Mouse (Mus musculus) frontal cortex, postnatal 14 days (tissue): ENCODE measurements around the gene Agbl3.

Source experiments
- DNase-seq, 2 experiments: peaks; one replicate each; pipeline ENCODE4 v3.0.0; 2022; ENCODE audit warnings: low spot score in 2 of 2

Agbl3 gene

DNA sequence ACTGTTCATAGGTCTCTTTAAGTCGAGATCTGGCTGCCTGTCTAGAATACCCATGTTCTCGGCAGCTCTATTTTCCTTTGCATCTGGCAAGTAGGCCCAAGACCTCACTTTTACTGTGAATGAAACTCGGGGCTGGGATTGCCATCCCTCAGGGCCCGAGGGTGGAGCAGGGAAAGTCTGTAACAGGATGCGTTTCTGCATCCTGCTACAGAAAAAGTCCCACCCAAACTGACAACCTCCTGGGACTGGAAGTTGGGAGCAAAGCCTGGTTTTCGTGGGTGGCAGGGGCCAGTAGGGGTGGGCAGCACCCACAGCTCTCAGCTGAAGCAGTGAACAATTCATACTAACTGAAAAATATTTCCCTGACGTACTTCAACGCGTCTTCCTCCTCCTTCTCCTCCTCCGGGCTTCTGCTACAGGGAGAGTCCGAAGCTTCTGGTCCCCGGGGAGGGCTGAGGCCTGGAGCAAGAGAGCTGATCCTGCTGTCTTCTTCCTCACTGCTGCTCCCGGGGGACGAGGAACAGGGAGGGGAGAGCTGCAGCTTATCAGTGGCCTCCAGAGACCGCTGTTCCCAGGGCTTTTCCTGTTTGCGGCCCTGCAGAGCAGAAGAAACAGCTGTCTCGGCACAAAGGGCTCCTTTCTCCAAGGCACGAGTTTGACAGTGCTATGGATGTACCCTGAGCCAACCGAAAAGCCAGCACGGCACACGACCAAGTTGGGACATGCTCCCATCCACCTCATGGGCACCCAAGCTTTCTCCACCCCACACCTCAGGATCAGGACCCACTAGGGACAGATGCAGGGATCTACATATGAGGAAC is 94.1 kb downstream of the Agbl3 start:
- no peak for DNase-seq

DNA sequence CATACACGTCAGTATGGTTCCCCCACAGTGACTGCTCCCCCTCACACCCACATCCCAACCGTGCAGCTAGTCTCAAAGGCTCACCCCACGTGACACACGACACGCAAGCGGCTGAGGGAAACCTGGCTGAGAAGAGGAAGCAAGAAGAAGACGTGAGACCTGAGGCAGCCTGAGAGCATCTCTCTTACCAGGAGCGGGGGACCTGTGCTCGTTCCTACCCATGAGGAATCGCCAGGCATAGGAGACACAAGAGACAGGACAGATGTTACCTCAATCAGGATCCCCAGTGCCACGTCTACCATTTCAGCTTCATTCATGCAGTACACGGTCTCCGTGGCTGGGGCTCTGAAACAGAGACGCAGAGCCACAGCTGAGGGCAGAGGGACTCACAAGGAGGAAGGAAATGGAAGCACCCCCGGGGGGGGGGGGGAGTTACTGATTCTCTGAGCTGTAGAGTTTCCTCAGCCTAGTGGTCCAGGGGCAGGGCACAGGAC is 95.1 kb downstream of the Agbl3 start:
- DNase-seq: no peak

DNA sequence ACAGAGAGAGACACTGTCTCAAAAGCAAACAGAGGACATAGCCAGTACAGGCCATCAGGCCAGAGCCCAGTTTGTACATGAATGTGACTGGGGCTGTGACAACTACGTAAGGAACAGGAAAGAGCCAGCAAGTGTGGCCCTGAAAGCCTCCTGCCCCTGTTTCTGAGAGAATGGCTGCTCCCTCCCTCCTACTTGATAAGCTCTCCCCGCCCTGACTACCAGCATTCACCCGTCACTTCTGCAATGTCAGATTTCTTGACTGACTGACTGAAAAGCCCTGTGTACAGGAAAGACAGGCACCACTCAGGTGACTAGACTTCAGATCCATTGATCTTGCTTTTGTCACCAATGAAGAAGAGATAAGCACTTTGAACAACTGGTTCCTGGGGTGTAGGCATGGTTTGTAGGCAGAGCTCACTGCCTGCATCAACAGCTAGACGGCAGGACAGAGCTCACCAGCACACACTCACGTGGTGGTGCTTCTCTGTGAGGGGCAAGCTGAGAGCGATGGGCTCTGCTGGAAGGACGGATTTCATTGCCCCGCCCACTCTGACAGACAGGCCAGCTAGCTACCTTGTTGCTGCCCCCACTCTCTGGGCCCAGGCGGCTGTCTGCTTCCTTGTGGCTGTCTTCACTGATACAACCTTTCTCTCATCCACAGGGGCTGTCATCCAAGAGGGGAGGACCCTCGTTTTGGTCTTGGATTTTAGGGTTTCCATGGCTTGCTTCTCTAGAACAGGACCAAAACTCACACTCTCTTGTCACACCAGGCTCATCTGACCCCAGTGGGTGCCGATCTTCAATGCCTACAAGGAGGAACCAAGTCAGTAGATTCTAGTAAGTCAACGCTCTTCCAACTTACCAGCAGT is 96.0 kb downstream of the Agbl3 start:
- no peak for DNase-seq

DNA sequence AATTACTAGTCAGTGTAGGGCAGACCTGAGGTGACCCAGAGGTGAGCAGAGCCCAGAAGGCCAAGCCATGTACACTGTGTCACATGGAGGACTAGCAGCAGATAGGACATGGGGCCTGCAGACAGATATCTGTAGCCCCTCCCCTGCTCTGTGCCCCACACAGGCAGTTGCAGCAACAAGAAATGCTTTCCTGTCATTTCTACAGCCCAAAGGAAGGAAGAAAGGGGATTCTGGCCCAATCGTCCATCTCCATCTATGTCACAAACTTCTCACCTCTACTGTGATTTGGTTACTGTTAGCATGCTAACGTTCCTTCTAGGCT is 96.6 kb downstream of the Agbl3 start:
- no peak for DNase-seq

DNA sequence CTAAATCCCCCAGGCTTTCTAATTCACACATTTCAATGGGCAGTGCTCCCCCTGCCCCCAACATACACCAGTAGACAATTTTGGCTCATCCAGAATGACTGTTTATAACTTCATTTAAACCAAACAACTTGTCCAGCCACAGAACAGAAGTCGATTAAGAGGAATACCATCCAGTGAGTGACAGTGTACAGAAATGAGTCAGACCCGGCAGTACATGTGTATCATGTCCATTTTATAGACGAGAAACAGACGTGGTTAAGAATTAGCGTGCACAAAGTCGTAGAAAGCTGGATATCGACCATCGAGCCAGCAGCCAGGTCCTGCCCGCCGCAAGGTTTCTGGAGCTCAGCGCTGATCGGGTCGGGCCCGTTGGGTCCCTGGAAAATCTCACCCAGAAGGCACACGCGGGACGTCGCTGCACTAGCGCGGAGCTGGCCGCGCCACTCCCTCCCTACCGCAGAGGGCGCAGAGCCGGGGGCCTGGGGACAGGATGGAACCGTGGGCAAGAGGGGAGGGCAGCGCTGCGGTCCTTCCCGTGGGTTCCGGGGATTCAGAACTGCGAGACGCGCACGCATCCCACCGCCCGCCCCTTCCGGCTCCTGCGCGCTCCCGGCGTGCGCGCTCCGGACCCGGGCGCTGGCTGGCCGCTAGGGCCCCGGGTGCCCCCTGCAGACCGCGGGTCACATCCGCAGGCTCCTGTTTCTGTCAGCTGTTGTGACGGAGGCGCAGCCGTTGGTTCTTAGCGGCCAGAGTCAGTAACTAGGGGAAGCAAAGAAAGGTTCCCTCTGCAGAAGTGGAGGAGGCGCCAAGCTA is 97.5 kb downstream of the Agbl3 start, which contains the start of gene Cyren:
Gene Cyren (minus strand): TSS at position 552 of the 813 bp plus-strand sequence.
- peak; percentile 85 for DNase-seq

DNA sequence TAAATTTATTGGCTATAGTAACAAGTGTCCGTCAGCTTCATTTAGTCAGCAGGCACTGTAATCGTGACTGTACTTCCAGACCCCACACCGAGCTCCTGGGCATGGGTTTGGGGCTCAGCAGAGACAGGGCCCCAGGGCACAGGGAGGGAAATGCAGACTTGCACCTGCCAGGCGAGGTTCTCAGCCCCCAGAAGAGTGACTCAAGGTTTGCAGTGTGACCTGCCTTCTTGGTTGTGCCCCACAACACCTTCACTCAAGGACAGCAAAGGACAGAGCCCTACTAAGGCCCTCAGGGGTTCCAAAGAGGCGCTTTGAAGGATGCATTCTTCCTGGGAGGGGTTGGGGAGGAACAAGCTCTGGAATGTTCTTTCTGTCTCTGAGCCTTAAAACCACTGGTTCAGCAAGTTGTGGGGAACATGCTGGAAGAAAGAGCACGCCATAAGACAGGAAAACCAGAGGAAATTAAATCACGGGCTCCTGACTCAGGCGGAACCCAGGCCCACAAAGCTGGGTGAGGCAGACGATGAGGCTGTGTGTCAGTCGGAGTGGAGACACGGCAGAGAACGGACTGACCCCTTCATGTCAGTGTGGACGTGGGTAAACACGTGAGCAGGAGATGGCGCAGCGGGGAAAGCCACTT is 99.0 kb downstream of the Agbl3 start:
- no peak for DNase-seq

DNA sequence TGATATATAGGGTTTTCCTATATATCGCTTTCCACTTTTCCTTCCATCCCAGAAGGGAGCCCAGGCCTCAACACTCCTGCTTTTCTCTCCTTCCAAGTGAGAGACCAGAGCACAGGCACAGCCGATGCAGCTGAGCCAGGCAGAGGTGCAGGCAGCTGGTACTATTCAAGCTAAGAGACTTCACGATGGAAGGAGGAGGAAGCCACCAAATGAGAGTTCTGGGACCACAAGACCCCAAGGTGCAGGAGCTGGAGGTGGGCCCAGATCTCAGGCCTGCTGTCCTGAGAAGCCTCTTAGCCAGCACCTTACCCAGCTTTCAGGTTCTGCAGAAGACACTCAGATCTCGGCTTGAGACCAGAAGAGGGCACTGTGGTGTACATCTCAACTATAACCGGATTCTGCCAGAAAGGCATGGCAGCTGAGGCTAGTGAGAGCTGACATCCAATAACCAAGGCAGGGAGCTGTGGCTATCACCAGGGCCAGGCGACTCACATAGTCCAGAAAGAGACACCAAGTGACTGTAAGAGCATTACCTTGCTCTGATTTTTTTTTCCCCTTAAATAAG is 99.8 kb downstream of the Agbl3 start:
- peak in 1 of 2 experiments; percentile 41 for DNase-seq

DNA sequence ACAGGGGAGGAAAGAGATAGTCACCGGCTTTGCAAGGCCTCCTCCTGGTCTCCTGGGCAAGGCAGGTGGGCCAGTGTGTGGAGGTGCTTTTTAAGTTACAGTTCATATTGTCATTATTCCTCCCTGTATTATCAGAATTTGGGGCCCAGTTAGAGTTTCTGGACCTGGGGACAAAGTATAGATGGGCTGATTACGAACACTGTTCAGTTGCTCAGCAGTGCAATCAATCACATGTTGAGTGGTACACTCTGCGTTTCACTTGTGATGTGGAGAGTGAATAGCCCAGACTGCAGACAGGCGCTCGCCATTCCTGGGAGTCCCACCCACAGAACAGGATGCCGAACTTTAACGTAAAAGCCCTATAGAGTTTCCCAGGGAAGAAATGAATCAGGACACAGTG is 104.5 kb downstream of the Agbl3 start:
- DNase-seq: no peak

DNA sequence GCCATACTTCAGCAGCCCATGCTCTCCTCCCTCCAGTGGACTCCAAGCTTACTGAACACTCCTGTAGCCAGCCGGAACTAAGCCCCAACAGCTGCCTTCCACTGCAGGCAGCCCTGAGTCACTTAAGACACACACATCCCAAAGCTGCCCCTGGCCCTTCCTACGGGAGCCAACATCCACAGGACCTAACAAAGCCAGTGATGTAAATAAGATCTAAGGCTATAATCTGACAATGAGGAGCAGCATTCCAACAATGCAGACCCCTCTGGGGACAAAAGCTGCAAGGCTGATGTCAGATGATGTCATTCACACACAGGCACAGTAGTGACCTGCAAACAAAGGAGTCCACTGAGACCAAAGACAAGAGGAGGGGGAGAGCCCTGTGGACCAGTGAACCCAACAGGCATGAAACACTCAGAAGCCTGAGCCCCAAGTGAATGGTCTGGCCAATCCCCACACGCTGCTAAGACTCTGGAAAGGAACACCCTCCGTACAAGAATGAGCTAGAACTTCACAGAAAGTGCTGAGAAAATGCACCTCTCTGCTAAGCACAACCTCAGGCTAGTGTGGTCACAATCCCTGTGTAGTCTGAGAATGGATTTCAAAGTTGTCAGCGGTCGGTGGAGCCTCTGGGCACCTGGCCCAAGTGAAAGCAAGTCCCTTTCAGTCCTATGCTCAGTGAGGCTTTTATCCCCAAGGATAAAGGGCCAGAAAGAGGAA is 107.1 kb downstream of the Agbl3 start:
- DNase-seq: no peak

DNA sequence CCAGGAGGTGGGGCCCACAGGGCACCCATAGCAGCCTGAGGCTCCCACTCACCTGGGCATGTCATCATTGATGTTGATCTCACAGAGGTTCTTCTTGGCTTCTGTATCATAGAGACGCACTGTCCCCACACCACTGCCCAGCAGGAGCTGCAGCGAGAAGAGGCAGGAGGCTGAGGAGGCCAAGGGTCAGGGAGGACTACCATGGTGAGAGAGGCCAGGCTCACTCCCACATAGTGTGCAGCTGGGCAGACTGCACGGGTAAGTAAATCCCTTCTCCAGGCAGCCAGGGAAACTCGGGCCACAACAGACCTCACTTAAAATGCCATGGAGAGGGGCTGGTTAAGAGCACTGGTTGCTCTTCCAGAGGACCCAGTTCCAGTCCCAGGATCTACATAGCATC is 109.0 kb downstream of the Agbl3 start:
- no peak for DNase-seq

DNA sequence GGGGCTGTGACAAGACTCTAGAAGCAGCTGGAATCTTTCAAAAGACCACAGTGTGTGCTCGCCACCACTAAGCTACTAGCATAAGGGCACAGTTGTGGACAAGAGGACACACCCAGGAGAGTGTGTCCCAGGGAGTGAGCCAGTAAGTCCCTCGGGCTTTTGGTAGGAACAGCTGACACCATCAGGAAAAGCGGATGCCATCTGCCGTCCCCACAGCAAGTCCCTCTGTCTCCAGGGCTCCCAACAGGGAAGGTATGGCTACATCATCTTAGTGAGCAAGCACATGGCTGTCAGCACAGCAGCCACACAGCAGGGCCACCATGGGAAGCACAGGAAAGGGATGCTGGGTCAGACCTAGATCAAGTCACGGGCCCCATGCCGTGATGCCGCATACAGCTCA is 115.3 kb downstream of the Agbl3 start:
- no peak for DNase-seq

DNA sequence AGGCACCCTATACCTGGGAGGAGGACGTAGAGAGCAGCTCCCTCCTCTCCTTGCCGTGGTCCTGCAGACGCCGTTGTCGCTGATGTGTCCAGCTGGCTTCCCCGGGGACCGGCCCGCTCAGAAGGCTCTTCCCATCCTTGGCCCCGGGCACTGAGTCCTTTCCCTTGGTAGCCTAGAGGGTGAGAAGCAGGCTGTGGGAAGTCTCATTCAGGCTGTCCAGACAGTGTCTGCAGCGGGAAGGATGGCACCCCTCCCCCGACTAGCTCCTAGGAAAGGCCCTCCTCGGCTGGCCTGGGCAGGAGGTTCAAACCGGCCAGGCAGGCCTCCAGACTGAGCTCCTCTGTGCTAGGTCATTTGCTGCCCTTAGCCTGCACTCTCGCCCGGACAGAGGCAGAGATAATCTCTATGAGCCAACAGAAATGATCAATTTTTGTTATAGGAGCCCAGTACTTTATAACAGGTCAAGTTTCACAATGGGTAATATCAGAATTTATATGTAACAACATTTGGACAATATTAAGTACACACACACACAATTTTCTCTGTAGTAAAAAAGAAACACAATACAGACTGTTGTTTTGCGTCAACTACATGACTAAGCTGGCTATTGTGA is 116.0 kb downstream of the Agbl3 start:
- DNase-seq: no peak

DNA sequence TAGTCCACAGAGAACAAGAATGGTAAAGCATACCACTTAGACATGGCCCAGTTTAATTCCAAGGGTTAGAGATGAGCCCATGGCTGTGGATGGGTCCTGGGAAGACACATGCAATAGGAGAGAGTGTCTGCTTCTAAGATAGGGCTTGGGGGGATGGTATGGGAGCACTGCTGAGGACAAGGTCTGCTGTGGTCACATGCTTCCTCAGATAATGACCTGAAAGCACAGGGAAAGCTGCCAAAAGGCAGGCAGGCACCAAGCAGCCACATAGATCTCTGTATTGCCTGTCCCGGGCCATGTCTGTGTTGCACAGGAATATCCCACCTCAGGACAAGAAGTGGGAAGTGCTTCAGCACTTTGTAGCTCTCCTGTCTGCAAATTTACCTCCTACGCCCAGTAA is 118.9 kb downstream of the Agbl3 start:
- DNase-seq: no peak

DNA sequence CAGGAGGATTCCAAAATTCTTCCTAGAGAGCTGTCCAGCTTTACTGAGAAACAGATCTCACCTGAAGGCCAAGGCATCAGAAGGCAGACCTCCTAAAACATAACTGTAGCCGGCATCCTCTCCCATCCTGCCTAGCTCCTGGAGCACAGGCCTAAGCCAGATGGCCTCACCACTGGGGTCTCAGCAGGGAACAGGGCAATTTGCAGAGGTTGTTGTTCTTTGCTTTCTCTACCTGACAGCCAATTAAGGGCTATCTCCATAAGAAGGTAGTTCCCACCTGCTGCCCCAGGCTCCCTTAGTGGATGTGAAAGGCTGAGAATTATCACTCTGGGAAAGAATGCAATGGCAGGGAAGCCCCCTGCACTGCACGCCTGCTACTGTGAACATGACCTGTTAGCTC is 120.8 kb downstream of the Agbl3 start:
- DNase-seq: no peak

DNA sequence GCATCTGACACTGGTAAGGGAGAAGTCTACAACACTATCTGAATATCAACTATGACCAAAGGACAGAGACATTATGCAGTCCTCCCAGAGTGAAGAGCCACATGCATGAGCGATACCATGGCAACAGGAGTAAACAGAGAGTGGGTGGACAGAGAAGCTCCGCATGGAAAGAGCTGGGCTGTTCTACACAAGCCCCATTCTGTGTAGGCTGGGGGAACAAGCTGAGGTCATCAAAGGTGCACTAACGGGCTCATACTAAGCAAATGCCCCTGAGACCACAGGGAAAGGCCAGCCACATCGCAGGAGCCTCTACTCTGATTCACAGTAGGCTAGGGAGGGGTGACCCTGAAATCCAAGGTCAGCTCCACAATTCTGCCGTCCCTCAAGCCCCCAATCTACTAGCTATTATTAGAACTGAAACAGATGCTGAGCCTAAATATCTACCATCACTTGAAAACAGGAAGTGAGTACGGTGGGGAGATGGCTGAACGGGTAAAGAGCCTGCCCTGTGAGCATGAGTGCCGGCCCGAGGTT is 121.7 kb downstream of the Agbl3 start:
- DNase-seq: no peak

DNA sequence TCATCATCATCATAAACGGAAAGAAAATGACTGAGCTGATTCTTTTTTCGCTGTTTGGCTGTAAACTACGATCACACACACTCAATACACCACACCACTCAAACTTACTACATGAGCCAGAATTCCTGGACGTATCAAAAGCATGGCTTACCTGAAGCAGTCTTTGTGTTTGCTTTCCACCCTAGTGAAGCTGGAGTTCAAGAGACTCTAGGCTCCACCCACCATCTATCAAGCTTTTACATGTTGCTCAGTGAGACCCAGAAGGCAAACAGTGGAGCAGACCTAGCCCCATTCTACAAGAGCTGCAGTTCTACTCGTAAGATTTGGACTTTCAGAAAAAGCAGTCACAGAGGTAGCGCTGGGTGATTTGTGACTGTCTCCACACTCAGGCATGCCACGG is 122.3 kb downstream of the Agbl3 start:
- DNase-seq: no peak

DNA sequence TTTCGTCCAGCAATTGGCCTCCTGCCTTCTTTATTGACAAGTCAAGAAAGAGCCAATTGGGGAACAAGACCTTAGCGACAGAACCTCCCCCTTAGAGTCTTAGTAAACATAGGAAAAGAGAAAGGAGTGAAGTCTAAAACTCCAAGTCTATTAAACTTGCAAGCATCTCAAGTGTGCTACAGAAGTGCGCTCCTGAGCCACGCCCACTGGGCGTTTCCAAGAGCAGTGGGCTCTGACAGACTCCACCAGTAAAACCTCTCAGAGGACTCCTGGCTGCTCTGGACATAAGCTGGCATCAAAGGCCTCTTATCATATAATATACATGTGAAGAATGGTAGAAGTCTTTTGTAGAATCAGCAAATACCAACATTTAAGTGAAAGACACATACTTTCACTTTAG is 123.2 kb downstream of the Agbl3 start:
- DNase-seq: no peak

DNA sequence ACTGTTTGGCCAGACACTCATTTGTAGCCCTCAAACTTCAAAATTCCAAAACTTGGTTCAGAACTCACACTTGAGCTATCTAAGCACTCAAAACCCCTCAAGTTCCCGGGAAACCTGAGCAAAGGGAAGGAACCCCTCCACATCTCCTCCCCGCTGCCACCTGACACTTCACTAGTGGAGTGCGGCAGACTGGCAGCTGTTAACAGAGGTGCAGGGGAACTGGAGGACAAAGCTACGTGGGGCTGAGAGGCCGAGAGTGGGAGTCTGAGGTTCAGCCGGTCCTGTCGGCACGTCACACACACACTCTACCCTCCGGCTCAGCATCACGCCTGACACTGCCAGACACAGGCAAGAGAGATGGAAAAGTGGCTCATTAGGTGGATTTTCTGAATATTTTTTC is 123.6 kb downstream of the Agbl3 start:
- no peak for DNase-seq

DNA sequence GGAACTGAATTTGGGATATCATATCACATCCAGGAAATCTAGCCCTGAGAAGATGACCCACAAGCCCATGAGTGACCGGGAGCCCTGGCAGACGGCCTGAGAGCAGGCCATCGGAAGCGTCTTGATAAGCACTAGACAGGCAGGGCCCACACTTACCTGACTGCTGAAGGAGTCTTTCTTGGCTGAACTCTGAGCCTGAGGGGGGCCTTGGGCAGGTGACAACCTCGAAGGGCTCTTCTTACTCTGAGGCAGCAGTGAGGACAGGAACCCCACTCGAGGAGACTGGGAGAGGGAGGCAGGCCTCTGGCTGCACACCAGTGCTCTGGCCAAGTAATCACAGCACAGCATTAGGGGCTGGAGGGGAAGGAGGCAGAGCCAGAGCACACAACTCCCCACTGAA is 124.1 kb downstream of the Agbl3 start:
- no peak for DNase-seq

DNA sequence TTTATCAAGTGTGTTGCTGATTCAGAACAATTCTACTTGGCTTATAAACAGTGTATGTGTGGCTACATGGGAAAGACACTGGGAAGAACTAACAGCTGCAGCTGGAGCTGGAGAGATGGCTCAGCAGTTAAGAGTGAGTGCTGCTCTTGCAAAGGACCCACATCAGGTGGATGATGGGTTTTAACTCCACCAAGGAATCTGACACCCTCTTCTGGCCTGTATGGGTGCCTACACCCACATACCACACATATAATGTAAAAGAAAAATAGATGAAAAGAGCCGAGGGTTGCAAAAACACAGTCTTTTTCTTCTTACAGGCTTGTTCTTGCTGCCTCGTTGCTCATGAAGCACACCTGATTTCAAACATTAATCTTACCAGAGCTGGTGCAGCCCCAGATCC is 125.9 kb downstream of the Agbl3 start:
- DNase-seq: no peak
